Mouse (Mus musculus) cerebellum, postnatal 14 days (tissue): ENCODE measurements around the gene Epn1.
A peak's percentile ranks its signal among the peaks of the same experiment; 100 is the strongest.

Experiments used
- DNase-seq, 2 experiments: peaks; one replicate each; pipeline ENCODE4 v3.0.0; 2021; ENCODE audit warnings: mixed read lengths in 2 of 2

Gene Epn1

DNA sequence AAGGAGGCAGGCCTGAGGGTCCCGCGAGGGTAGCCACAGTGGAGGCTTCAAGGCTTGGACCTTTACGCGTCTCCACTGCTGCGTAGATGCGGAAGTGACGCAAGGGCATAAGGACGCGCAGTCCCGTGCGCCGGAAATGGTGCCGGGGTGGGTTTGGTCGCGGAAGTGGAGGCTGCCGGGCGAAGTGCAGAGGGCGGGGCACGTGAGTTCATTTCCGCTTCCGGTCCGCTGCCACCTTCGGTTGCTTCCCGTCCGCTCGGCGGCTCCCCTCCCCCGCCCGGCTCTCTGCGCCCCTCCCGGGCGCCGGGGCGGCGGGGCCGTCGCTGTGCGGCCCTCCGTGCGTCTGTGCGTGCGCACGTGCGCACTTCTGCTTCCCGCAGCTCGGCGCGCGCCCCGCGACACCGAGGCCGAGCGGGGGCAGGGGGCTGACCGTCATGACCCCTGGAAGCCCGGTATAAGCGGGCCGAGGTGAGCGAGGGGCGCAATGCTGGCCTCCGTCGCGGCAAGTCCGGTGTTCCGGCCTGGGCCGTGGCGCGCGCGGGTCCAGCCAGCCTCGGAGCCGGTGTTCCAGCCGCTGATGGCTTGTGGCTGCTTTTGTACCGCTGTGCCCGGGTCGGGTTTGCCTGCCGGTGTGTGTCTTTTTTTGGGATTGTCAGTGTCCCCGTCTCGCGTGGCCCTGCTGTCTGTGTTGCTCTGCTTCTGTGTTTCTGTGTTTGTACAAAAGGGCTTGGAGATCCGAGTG is at the start of gene Epn1:
Gene Epn1, plus strand, starts transcription at position 226 of the 742 bp plus-strand sequence.
- DNase-seq, result peak; percentile 98

DNA sequence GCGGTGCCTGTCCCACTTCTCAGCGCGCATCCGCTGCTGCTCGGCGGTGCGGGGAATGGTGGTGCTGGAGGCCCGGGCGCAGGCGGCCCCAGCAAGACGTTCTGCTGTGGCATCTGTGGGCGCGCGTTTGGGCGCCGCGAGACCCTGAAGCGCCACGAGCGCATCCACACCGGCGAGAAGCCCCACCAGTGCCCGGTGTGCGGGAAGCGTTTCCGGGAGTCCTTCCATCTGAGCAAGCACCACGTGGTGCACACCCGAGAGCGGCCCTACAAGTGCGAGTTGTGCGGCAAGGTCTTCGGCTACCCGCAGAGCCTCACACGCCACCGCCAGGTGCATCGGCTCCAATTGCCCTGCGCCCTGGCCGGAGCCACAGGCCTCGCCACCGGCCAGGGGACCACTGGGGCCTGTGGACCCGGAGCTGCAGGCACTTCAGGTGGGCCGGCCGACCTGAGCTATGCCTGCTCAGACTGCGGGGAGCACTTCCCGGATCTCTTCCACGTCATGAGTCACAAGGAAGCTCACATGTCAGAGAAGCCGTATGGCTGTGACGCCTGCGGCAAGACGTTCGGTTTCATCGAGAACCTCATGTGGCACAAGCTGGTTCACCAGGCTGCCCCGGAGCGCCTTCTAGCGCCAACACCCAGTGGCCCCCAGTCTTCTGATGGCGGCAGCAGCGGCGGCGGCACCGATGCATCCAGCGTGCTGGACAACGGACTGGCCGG is 49.3 kb upstream of the Epn1 start:
- no peak for DNase-seq

DNA sequence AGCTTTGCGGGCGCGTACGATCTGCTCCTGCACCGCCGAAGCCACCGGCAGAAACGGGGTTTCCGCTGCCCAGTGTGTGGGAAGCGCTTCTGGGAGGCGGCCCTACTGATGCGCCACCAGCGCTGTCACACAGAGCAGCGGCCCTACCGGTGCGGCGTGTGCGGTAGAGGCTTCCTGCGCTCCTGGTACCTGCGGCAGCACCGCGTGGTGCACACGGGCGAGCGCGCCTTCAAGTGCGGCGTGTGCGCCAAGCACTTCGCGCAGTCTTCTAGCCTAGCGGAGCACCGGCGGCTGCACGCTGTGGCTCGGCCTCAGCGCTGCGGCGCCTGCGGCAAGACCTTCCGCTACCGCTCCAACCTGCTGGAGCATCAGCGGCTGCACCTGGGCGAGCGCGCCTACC is 48.5 kb upstream of the Epn1 start:
- DNase-seq, result no peak

DNA sequence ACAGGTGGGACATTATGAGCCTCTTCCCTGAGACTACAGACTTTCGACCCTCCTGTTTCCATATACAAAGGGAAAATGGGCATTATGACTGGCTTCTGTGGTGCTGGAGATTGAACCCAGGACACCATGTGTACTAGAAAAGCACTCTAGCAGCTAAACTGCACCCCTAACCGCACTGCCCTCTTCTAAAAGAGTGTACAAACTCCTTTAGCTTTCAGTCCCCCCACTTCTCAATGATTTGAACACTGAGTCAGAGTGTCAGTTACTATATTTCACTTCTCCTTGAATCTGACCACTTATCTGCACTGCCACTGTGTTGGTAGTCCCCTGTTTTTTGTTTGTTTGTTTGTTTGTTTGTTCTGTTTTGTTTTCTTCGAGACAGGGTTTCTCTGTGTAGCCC is 46.2 kb upstream of the Epn1 start, which contains the start of gene 4632433K11Rik:
Gene 4632433K11Rik, plus strand, starts transcription at position 301 of the 400 bp plus-strand sequence.
- DNase-seq, result no peak

DNA sequence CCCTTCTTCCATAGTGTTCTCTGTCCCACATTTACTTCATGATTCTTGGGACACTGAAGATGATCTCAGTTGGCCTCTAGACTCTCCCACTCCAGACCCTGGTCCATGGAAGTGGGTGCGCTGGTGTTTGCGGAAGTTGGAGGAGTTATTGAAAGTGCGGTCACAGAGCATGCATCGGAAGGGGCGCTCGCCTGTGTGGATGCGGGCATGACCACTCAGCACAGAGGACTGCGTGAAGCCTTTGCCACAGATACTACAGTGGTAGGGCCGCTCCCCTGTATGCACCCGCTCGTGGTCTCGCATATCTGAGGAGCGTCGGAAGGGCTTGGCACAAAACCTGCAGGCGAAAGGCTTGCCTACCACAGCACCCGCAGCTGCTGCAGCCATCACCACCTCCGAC is 44.4 kb upstream of the Epn1 start:
- no peak for DNase-seq

DNA sequence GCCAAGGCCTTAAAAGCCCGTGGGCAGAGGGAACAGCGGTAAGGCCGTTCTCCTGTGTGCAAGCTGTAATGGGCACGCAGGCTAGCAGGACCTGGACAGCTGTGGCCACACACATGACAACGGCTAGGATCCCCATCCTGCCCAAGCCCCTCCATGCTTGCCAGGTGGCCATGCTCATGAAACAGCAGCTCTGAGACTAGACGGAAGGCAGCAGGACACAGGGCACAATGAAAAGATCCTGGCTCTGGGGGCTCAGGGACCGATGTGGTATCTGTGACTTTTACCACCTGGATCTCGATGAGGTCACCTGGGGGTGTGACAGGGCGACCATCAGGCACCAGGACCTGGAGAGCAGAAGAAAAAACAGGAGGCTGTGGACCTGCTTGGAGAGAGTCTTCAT is 43.9 kb upstream of the Epn1 start:
- DNase-seq, result no peak

DNA sequence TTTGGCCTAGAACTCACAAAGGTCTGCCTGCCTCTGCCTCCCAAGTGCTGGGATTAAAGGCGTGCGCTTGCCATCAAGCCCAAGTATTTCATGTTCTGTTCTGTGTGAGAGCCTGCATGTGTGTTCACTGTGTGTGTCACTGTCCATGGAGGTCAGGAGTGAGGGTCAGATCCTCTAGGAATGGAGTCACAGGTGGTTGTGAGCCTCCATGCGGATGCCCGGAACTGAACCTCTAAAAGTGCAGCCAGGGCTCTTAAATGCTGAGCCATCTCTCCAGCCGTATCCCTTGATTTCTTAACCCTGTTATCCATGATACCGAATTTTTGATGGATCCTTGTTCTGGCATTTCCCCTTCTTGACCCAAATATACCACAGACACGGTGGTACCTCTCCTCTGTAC is 43.0 kb upstream of the Epn1 start:
- no peak for DNase-seq

DNA sequence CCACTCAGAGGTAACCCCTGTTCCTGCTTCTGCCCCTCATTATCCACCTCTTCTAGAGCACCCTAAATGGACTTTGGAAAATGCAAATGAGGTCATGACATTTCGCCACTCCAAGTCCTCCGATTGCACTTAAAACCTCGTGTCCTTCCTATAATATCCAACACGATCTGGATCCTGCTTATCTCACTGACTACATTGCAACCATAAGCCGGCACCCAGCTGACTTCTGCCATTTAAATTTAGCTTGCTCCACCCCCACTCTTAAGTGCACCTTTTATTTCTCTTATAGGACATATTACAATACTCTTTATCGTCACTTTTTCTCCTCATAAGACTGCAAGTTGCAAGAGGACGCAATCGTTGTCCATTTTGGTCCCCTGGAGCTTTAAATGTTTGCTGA is 42.6 kb upstream of the Epn1 start:
- no peak for DNase-seq

DNA sequence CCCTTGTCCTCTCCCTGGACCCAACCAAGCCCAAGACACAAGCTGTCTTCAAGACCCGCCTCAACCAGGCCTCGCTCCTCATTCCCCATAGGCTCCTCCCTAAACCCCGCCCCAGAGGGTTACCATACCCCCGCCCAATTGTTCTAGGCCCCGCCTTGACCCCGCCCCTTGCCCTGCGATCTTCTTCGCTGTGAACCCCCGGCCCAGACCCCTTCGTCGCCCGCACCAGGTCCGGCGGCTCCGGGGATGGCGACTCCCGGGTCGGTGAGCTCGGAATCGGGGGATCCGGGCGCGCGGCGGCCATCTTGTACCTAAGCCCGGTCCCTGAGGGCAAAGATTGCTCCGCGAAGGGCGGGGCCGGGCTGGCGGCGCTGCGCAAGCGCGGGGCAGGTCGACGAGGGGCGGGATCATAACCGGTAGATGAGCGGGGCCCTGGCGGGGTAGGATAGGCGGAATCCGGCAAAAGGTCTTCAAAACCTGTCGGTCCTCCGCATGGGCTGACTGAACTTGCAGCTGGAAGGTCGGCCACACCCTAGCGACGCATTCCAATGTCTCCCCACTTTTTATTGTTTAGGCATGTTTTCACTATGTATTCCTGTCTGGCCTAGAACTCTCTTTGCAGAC is 41.8 kb upstream of the Epn1 start, which contains the start of gene Zfp784:
Gene Zfp784, minus strand, starts transcription at position 338 of the 624 bp plus-strand sequence.
- DNase-seq, result peak; percentile 95 to 96

DNA sequence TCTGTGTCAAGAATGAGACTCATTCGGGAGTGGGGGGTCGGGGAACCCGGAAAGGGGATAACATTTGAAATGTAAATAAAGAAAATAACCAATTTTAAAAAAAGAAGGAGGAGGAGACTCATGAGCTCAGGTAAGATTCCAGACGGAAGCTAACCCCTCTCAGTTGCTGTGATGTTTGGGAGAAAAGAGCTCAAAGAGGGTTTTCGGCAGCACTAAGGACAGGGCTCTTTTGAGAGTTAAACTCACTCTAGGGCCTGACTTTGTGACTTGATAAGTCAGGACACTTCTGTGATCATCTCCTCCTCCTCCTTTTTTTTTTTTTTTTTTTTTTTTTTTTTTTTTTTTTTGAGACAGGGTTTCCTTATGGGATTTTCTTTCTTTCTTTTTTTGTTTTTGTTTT is 41.1 kb upstream of the Epn1 start:
- DNase-seq, result no peak

DNA sequence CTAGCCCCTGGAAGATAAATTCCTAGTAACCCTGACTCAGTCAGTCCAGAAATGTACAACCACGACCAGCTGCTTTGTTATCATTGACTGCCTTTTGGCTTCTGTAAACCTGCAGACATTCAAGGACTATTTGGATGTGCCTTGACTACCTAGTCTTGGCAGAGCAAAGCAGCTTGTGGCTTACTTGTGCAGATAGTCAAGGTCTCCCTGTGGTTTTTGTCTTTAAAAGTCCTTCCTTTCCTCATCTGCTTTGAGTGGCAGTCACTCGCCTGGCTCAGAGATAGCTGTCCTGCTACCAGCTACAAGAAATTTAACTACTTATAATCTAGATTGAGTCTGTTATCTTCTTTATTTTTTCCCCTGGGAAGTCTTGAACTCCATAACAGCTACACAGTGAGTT is 35.1 kb upstream of the Epn1 start:
- DNase-seq, result no peak

DNA sequence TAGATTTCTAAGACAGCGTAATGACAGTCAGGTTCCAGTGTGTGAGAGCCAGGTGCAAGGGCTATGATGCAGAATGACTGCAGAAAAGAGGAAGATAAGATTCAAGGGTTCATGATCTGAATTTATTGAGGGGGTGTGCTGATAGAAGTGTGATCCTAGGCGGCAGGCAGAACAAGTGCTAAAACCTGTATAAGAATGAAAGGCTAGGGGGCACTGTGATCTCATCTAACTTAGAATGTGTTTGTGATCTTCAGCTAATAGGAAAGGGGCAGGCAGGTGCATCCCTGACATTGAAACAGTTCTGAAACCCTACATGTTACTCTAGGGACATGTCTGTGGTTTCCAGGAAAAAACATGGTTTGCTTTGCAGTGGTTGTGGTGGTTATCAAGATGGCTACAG is 33.9 kb upstream of the Epn1 start:
- no peak for DNase-seq

DNA sequence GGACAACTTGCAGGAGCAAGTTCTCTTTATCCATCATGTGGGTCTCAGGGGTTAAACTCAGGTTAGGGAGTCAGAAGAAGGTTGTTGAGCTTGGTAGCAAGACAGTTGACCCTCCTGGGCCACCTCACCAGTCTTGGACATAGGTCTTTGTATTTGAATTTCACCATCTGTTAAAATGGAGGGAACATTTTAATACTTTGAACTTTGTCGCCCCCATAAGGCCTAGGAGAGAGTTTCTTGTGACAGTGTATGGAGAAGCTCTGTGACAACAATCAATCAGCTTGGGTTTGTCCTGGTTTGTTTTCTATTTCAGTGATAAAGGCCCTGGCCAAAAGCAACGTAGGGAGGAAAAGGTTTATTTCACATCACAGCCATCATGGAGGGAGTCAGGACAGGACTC is 32.7 kb upstream of the Epn1 start:
- peak; percentile 59 to 68 for DNase-seq

DNA sequence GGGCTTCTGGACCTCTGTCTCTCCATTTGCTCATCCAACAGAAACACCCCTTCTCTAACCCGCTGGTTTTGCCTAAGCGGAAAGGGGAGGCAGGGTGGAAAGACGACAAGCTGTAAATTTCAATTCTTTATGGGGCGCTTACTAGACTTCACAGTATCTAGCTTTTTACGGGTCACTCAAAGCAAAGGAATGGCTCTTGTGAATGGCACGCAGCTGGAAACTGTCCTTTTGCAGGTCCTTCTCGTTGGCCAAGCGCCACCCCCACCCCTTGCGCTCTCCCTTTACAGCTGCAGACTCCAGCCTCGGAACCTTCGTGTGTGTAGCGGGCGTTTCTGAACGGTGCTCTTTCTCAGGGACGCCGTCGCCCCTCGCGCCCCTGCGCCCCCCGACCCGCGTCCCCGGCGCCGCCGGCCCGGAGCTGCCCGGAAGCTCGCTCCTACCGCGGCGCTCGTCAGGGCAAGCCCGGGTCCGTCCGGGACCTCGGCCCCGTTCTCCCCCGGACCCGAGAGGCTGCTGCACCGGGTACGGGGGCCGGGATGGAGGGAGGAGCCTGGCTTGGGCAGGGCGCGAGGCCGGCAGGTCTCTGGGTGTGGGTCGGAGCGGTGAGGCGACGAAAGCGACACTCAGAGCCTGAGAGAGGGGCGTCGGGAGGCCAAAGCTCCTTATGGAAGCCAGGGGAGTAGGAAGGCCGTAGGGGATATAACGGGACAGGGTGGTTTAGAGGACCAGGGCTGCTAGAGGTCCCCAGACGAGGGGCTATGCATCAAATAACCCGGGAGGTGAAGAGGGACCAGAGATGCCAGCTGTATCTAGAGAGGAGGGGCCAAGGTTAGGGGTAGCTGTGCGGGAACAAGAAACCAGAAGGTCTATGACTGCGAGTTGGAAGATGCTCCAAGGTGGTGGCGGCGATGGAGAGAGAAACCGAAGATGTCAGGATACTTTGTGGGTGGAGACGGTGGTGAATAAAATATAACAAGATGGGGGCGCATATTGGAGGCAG is 28.5 kb upstream of the Epn1 start, which contains the start of gene Zfp580:
Gene Zfp580, plus strand, starts transcription at position 346 of the 1,000 bp plus-strand sequence.
- peak; percentile 89 to 91 for DNase-seq

DNA sequence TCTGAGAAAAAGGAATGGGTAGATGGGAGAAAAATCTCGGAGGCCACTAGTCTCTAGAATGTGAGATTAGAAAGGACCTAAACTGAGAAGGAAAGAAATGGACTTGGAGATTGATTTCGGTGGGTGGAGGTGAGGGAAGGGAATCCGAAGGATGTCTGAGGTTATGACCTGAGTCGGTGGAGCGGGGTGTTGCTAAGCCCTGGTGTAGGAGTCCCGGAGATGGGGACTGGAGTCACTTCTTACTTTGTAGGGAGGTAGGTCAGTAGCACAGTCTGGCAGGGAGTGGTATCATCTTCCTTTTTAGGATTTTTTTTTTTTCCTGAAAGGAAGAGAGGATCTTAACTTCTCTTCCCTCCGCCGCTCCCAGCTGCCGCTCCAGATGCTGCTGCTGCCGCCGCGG is 27.6 kb upstream of the Epn1 start:
- DNase-seq, result peak; percentile 42 to 43

DNA sequence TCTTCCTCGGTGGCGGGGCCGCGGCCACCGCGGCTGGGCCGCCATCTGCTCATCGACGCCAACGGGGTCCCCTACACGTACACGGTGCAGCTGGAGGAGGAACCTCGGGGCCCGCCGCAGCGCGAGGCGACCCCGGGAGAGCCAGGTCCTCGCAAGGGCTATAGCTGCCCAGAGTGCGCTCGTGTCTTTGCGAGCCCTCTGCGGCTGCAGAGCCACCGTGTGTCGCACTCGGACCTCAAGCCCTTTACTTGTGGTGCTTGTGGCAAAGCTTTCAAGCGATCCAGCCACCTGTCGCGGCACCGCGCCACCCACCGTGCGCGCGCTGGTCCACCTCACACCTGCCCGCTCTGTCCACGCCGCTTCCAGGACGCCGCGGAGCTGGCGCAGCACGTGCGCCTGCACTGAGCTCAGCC is 27.1 kb upstream of the Epn1 start:
- DNase-seq, result peak; percentile 41 to 52

DNA sequence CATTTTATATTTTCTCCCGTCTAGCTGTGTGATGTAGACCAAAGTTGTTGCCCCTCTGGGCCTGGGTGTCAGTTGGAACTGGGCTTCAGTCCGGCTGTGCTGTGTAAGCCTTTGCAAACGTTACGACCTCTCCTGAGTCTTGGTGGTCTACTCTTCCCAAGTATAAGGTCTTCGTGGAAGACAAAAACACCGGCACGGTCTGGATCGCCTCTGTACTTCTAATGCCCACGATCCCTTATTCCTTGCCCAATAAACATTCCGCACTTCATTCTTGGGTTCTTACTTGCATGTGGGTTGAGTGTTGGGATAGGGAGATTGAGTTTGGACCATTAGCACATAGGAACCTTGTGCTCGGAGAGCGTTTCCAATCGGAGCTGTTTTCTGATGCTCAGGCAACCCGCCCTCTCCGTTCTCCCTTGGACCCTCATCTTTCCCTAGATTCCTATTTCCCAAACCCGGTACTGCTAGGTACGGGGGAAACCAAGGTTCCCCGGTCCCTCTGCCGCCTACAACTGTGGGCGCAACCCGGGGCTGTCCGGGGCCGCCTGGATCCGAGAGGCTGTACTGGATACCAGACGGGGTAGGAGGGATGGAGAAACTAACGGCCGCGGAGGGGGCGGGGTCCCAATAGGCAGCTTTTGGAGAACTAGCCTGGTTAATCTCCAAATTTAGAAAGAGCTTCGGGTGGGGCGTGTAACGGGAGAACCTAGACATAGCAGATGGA is 26.4 kb upstream of the Epn1 start:
- peak; percentile 57 for DNase-seq

DNA sequence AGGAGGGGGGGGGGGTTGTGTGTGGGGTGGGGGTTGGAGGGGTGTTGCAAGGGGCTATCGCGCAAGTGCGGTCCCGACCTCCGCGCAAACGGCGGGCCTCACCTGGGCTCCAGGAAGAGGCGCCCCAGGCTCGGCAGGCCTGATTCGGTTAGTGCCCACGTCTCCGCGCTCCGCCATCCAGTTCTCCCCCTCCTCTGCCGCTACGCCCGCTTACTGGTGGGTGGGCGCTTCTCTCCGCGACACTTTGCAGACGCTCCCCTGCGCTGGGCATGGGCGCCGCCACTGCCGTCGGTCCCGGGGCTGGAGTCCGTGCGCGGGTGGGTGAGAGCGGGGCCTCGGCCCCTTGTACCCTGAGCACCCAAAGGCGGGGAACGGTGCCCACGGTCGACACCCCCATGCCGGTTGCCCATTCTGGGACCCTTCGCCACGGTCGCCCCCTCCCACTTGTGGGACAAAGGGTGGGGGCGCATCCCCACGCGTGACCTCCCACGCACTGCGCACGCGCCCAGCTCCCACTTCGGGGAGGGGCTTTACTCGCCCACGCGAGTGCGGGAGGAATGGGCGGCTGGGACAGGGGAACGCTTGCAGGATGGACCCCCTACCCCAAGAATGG is 23.3 kb upstream of the Epn1 start:
- peak; percentile 77 to 78 for DNase-seq

DNA sequence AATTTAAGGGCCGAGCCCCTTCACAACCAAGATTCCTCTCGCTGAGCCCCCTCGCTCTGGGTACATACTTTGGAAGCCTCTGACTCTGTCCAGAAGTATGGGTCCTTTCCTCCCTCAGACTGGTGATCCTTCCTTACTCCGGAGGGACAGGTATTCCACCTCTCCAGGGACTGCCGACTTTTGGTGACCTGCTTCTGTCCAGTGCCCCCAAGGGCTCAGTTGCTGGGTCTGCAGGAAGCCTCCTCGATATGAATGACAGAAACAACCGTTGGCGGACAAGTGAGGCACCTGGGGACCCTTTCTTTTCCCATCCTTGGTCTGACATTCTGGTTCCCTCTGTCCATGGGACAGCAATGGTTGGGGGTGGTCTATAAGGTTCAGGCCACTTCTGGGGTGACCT is 22.7 kb upstream of the Epn1 start:
- no peak for DNase-seq

DNA sequence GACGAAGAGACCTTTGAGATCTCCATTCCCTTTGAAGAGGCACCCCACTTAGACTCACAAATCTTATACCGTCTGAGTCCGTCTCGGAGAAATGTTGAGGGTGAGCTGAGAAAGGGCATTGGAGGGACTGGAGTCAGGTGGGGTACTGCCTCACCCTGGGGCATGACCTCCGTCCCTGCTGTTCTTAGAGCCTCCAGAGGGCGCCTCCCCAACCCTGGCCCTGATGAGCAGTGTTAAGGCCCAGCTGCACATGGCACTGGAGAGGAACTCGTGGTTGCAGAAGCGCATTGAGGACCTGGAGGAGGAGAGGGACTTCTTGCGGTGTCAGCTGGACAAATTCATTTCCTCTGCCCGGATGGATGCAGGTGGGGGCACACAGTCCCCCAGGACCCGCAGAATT is 22.2 kb upstream of the Epn1 start:
- DNase-seq, result no peak

DNA sequence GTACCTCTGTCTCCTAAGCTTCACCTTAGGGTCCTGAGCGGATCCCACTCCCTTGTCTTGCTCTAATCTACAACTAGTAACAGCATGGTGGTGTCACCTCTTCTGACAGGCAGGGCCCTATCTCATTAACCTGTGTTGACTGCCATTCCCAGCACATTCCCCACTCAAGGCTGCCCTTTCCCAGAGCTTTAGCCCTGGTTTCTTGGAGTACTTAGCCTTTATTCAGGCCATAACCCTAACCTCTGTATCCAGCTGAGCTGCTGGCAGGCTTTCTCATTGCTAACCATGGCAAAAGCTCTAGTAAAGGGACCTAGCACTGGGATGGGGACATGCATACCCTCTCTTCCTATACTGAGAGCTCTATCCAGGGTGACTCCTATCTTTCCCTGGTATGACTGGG is 21.4 kb upstream of the Epn1 start:
- DNase-seq, result no peak
